Comparison of ENCODE assay signal across 20 mouse cellular contexts in the genomic region with DNA sequence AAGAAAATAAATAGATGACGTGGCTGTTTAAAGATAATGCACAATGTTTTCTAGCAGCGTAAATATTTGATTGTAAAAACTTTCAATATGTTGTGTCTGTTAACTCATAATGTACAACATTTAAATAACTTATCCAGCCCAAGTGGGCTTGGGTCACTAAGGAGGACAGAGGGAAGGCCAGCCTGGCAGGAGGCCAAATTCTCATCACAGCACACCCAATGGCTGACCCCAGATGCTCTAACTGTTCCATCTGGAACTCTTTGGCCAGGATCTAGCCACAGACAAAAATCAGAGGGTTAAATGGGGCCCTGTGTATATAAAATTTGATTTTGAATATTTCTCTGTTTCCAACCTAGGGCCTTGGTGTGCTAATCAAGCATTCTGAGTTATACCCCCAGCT. TPM values are rescaled to one million over a fixed set of nuclear protein-coding genes. Genes with fewer than 3 reads are reported as not detected.
A peak's percentile ranks its signal among the peaks of the same experiment; 100 is the strongest.
DNase-seq lines count a peak whose midpoint lies in the region.
"Had no signal": no experiment of that assay in that cellular context is flagged by ENCODE, and none has a peak within 500 bp of the region (broad histone marks: within the 10 kb centered on the region; RNA-seq: fewer than 3 reads in every experiment).

No protein-coding gene starts in this region.

- peak; percentile 26 to 38 for DNase-seq in cerebellum, postnatal 14 days
- no peak for DNase-seq in cerebellum, postnatal 36 days
- DNase-seq in left cerebral cortex, postnatal 4 days, result peak; percentile 59
- DNase-seq in left cerebral cortex, postnatal 25 days (ENCODE audit: low spot score in 2 of 2), result no peak
- peak; percentile 20 for DNase-seq in lung, postnatal 10 days
- no peak for DNase-seq in lung, postnatal 25 days (ENCODE audit: low spot score)
- DNase-seq: adrenal gland, postnatal 10 days; adrenal gland, postnatal 36 days; B cell, adult 2 months; cerebellum, adult 2 months; cerebellum, adult 9-11 months; forebrain, postnatal 0 days; gastrocnemius, adult 2 months; gastrocnemius, postnatal 25 days; heart, adult 2 months; heart, postnatal 14 days; heart, postnatal 4 days had no signal

- intact Hi-C loops in left cerebral cortex, postnatal 4 days (cut with DNase I), result no loop called here
- intact Hi-C loops in left cerebral cortex, postnatal 25 days (cut with DNase I), result no loop called here

RNA-seq across cellular contexts. Expression of gene Myocd, which starts 16.4 kb away (rescaled TPM):
- 1 to 10 TPM in 1 of 2 experiments, under 1 TPM in 1; 0.38 to 1.0 TPM for total RNA-seq in left cerebral cortex, postnatal 4 days (2021)
- total RNA-seq in left cerebral cortex, postnatal 25 days (2021), result under 1 TPM; 0.53 to 0.85 TPM
- total RNA-seq: CH12.LX; common myeloid progenitor, adult 5-6 weeks; granulocyte monocyte progenitor cell, adult 5-6 weeks had no signal

Comparison
In these comparisons a context has a peak if more than half of its experiments do, and no peak if none do; other contexts are left out.
1. DNase-seq: peak in cerebellum, postnatal 14 days (2 of 2), left cerebral cortex, postnatal 4 days (single experiment) and lung, postnatal 10 days (single experiment); none in cerebellum, postnatal 36 days (0 of 2), left cerebral cortex, postnatal 25 days (0 of 2) and lung, postnatal 25 days (single experiment).